Mouse (Mus musculus) B cell, adult 67 days (primary cell): Measurements from ENCODE around the gene Vmn1r93. TPM values are rescaled to one million over a fixed set of nuclear protein-coding genes. Genes with fewer than 3 reads are reported as not detected.

Experiments
- total RNA-seq, 2 experiments: library from RNA; stranded (reverse); gene quantifications; 4 replicates each; pipeline ENCODE4 v1.2.4; 2023

Vmn1r93 gene
- total RNA-seq = not detected

GRCm38 (mm10) chr7:20138988-20139387, at the start of gene Vmn1r93:
Vmn1r93 (minus strand) TSS chr7:20139088.

DNA sequence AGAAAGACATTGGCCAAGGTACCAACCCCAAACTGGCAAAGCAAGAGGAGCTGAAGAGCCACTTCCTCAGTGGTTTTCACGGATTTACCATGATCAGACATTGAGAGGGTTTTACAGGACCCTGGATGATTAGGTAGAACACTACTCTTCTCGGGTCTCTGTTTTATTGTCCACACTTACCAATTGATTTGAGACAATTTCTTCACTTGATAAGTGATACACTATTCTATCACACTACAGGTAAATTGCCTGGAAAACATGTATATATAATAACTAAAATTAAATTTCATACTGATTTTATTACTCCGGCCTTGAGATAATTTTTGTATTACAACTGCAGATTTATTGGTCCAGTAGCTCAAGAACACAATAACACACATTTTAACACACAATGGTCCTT, 29.4 kb upstream of the Vmn1r93 start, which contains the start of gene Vmn1r94:
Gene Vmn1r94 (minus strand): TSS at position 101 of the 400 bp plus-strand sequence.

GRCm38 (mm10) chr7:20122479-20122878, 16.4 kb downstream of the Vmn1r93 start, which contains the start of gene Gm16442:
Gm16442 (minus strand) TSS chr7:20122579.

DNA sequence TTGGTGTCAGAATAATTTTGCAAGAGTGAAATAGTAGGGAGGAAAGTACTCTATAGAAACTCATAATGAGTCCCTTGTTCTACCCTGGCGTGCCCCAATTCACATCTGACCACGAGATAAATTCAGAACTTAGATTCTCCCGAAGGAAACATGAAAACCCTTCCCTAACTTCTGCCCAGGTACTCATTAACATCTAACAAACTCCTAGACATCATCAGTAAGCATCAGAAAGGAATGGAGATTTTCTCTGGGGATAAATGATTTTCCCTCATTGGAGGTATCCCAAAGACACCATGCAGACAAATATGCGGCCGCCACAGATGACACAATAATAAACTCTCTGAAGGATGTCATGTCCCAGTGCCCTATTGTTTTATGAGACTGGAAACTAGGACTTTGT, 39.5 kb downstream of the Vmn1r93 start, which contains the start of gene Vmn1r91:
Gene Vmn1r91 (plus strand): TSS at position 301 of the 400 bp plus-strand sequence.

Other genes starting within 250 kb of the Vmn1r93 start
- 10 to 100 TPM; 20.9 to 22.8 TPM for gene Pvr, start 217.9 kb downstream of the Vmn1r93 start, total RNA-seq
- gene Igsf23, start 188.3 kb downstream of the Vmn1r93 start, total RNA-seq = not detected
- gene Ceacam20, start 173.7 kb downstream of the Vmn1r93 start, total RNA-seq = not detected
- gene Nlrp9b, start 147.6 kb downstream of the Vmn1r93 start, total RNA-seq = not detected
- gene Vmn1r91, start 39.4 kb downstream of the Vmn1r93 start, total RNA-seq = not detected
- not detected for gene Gm16442, start 16.5 kb downstream of the Vmn1r93 start, total RNA-seq
- not detected for gene Vmn1r94, start 29.3 kb upstream of the Vmn1r93 start, total RNA-seq
- gene Vmn1r95, start 54.6 kb upstream of the Vmn1r93 start, total RNA-seq = not detected
- not detected for gene Gm6164, start 66.5 kb upstream of the Vmn1r93 start, total RNA-seq
- not detected for gene Gm4498, start 94.7 kb upstream of the Vmn1r93 start, total RNA-seq
- not detected for gene Gm5890, start 123.7 kb upstream of the Vmn1r93 start, total RNA-seq
- not detected for gene Gm4133, start 195.0 kb upstream of the Vmn1r93 start, total RNA-seq
- gene Gm5728, start 236.3 kb upstream of the Vmn1r93 start, total RNA-seq = not detected